Mouse (Mus musculus) cerebellum, adult 2 months (tissue): ENCODE measurements around the gene Myl6b. TPM values are rescaled to one million over a fixed set of nuclear protein-coding genes. Genes with fewer than 3 reads are reported as not detected.

Experiments
- DNase-seq, 2 experiments: peaks; one replicate each; pipeline ENCODE4 v3.0.0; 2021
- H3K27ac ChIP-seq: fragments of 200-500 bp; 2 replicates; pipeline ENCODE4 v1.5.1; 2012; ENCODE audit warnings: low read length, control low read depth, inconsistent platforms; ENCODE audit not compliant: insufficient read depth
- H3K27me3 ChIP-seq: fragments of 200-500 bp; 2 replicates; pipeline ENCODE4 v1.6.1; 2012; ENCODE audit warnings: inconsistent platforms, mild to moderate bottlenecking, low read length, moderate library complexity; ENCODE audit not compliant: control insufficient read depth, insufficient read depth
- H3K4me1 ChIP-seq: fragments of 200-500 bp; 2 replicates; pipeline ENCODE4 v1.6.1; 2011; ENCODE audit warnings: low read length; ENCODE audit not compliant: control insufficient read depth, insufficient read depth
- H3K4me3 ChIP-seq: fragments of 200-500 bp; replicated peaks from 2 replicates; pipeline ENCODE3; 2011; ENCODE audit warnings: mild to moderate bottlenecking, low read depth, low read length, control low read depth; ENCODE audit not compliant: insufficient read depth
- CTCF ChIP-seq: fragments of 200-500 bp; IDR thresholded peaks from 2 replicates; pipeline ENCODE4 v1.5.1; 2011; ENCODE audit warnings: low read depth, mild to moderate bottlenecking, control low read depth, low read length, moderate library complexity, borderline replicate concordance; ENCODE audit not compliant: insufficient read depth
- POLR2A ChIP-seq: fragments of 200-500 bp; IDR thresholded peaks from 2 replicates; pipeline ENCODE4 v1.6.1; 2011; ENCODE audit warnings: low read length, control low read depth, borderline replicate concordance; ENCODE audit not compliant: insufficient read depth
- WGBS: fragments of 180-500 bp; shearing (Covaris S2); methylation state at CpG from one replicate; pipeline ENCODE4 v1.1.7; 2018; 5-methylcytosine and 5-hydroxymethylcytosine counted together
- polyA plus RNA-seq: library from polyadenylated mRNA; depleted of rRNA; stranded (reverse); fragments of >200 nt; gene quantifications from 2 replicates; pipeline ENCODE4 v1.2.3, GENCODE M21; 2012

Myl6b gene
- polyA plus RNA-seq, 1 experiment: 36.1 TPM

DNA sequence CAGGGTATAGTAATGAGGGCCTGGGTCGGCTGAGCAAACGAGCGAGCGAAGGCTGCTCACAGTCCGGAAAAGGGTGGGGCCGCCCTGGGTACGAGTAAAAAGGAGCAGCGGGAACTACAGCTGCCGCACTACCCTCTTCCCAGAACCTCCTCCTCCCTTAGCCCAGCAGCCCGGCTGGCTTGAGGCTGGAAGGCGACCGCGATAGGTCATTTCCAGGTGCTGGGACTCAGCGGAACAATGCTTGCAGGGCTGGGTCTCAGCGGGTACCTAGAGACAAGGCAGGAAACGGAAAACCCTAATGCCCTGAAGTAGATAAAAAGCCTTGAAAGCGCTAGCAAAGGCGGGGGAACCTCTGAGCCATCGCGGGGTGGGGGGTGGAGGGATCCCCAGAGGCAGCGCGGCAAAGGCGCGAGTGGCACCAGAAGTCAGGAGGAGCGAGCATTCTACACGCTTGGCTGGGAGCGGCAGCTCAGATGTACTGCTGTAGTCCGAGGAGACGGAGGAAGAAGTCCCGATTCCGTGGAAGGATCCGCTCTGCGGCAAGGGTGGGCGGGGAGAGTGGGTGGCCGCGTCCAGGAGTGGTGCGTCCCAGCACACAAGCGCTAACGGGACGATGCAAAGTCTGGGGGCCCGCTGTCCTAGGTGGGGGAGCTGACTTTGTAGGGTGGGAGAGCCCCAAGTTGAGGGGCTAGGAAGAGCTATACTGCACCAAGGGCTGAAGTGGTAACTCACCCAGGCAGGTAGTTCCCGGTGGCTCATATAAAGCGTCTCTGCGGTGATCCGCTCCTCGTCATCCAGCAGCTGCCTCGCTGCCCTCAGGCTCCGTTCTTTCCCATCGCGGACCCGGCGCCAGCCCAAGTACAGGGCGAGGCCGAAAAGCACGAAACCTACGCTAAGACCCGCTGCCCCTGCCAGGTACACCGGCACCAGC, 26.5 kb upstream of the Myl6b start:
- peak; percentile 54 to 67 for DNase-seq
- H3K4me1 ChIP-seq: peaks cover 7% of the 10 kb centered on the region; the same call in 1 of the 2 replicates
- WGBS: under 1% methylated on average over 58 of the region's 58 CpGs

DNA sequence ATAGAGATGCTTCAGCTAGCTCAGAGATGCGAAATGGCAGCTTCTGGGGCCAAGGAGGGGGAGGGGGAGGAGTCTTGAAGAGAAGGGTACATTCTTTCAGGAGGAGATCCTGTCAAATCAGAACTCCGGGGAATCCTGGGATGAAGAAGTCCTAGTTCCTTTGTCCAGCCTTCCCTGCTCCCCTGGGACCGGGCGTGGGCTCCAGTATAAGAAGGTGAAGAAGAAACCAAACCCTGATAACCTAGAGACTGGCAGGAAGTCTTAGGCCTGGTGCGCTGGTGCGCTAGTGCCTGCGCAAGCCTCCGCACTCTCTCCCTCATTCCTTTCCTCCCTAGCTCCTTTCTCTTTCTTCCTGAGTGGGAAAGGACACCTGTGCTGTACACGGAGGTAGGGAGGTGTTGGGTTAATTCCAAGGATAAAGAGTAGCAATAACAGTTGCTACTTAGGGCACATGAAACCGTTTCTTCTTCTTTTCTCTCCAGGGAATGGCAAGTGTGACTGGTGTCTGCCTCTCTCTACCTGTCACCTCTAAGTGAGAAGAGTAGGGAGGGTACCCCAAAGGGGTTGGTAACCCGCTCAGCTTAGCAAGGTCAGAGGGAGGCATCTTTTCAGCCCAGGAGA, 25.7 kb upstream of the Myl6b start:
- Histone ChIP-seq H3K27ac (no peak overlapping the region), H3K27me3 (no peaks in the 10 kb centered on the region), H3K4me1 (peaks cover 10% of the 10 kb centered on the region)

More for the DNA sequence above, 26.5 kb upstream of the Myl6b start:
- peak overlapping the region; percentile 20; the same call in 1 of the 2 replicates for H3K27ac ChIP-seq
- TF ChIP-seq POLR2A (no peak), CTCF (no peak)
- H3K27me3 ChIP-seq: no peaks in the 10 kb centered on the region
- H3K4me3 ChIP-seq: peak overlapping the region; percentile 71

DNA sequence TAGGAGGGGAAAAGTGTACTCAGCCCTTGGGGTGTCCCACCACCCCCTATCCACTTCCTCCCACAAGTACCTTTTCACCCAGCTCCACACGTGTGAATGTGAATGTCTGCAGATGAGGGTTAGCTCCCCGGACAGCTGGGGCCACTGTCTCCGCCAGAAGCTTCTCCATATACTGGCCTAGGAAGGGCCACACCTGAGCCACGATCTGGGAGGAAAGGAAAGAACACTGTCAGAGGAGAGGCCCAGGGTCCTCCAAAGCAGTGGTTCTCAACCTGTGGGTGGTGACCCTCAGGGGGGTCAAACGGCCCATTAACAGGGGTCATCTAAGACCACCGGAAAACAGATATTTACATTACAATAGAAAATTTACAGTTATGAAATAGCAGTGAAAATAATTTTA, 23.9 kb upstream of the Myl6b start:
- DNase-seq: no peak
- peaks cover 11% of the 10 kb centered on the region for H3K4me1 ChIP-seq
- WGBS: 79% methylated on average over 6 of the region's 6 CpGs
- no peak overlapping the region for H3K27ac ChIP-seq
- H3K4me3 ChIP-seq: no peak overlapping the region
- TF ChIP-seq POLR2A: no peak
- no peak for TF ChIP-seq CTCF
- no peaks in the 10 kb centered on the region for H3K27me3 ChIP-seq

More for the DNA sequence above, 25.7 kb upstream of the Myl6b start:
- peak in 1 of 2 experiments; percentile 35 for DNase-seq
- H3K4me3 ChIP-seq: peak overlapping the region; percentile 71
- WGBS: 28% methylated on average over 11 of the region's 11 CpGs
- TF ChIP-seq POLR2A (no peak), CTCF (no peak)

DNA sequence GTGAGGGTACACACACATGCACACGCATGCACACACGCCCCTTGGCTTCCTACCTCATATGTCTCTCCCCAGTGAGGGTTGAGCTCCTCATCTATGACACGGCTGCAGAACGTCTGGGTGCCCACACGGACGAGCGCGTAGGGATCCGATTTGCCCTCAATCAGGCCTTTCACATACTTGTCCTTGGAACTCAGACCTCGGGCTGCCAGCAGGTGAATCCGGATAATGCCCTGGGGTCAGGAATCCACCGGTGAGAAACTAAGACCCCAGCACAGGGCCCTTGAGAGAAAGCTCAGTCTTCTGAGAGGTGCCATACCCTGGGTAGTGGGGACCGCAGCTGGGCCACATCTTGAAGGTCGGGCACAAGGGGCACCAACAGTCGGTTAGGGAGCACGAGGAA, 22.1 kb upstream of the Myl6b start:
- Histone ChIP-seq H3K27ac (no peak overlapping the region), H3K27me3 (no peaks in the 10 kb centered on the region), H3K4me3 (no peak overlapping the region), H3K4me1 (peaks cover 11% of the 10 kb centered on the region)
- DNase-seq: no peak
- WGBS: 84% methylated on average over 16 of the region's 16 CpGs
- TF ChIP-seq CTCF (no peak), POLR2A (no peak)

DNA sequence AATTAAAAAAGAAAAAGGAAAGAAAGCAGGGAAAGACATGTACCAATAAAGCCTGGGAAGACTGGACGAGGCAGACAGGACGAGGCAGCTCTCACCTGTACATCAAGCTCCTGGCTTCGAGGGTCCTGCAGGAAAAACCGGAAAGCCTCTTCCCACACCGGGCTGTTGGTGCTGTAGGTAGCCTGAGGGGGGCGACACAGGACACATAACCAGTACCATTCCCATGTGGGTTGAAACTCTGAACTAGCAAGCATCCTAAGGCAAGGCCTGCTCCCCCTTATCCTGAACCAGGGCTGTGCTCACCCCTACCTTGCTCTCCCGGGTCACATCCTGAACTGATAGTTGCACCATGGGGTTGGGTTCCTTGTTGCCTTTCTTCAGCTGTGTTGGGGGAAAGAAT, 20.3 kb upstream of the Myl6b start:
- peak; percentile 77 for TF ChIP-seq CTCF
- TF ChIP-seq POLR2A: no peak
- no peak overlapping the region for H3K27ac ChIP-seq
- no peaks in the 10 kb centered on the region for H3K27me3 ChIP-seq
- 60% methylated on average over 7 of the region's 7 CpGs for WGBS
- H3K4me3 ChIP-seq: no peak overlapping the region
- peaks cover 5% of the 10 kb centered on the region for H3K4me1 ChIP-seq
- peak; percentile 51 to 61 for DNase-seq

DNA sequence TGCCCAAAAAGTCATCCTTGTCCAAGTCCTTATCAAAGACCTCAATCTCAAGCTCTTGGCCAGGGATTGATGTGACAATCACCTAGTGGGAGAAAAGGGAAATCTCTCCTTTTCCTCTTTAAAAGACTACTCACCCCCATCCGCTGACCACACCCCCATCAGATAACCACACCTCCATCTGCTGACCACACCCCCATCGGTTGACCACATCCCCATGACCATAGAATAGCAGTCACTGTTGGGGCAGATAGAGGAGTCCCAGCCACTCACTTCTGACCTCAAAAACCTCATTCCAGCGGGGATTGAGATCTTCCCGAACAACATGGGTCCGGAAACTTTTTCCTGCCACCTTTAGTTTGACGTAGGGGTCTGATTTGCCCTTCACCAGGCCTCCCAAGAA, 18.2 kb upstream of the Myl6b start:
- H3K27ac ChIP-seq: no peak overlapping the region
- H3K4me3 ChIP-seq: no peak overlapping the region
- no peaks in the 10 kb centered on the region for H3K27me3 ChIP-seq
- 41% methylated on average over 6 of the region's 6 CpGs for WGBS
- peaks cover 5% of the 10 kb centered on the region; the same call in 1 of the 2 replicates for H3K4me1 ChIP-seq
- no peak for DNase-seq
- no peak for TF ChIP-seq POLR2A

DNA sequence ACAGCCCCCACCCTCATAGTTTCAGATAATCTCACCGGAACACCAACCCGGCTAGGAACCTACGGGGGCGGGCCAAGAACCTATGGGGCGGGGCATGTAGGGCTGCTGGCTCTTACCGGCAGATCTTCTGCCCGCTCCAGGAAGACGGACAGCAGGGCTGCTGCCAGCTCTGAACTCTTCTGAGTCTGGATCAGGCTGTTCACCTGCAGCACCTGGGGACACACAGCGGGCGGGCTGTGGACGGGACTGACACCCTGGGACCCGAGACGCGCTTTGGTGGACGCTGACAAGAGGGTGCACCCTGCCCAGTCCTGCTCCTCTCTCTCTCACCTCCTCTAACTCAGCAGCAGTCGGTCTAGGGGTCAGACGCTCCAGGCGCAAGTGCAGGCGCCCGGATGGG, 17.5 kb upstream of the Myl6b start:
- Histone ChIP-seq H3K27ac (no peak overlapping the region), H3K27me3 (no peaks in the 10 kb centered on the region), H3K4me1 (peaks cover 5% of the 10 kb centered on the region; the same call in 1 of the 2 replicates), H3K4me3 (no peak overlapping the region)
- no peak for DNase-seq
- TF ChIP-seq POLR2A (no peak), CTCF (no peak)
- WGBS: 53% methylated on average over 20 of the region's 20 CpGs

DNA sequence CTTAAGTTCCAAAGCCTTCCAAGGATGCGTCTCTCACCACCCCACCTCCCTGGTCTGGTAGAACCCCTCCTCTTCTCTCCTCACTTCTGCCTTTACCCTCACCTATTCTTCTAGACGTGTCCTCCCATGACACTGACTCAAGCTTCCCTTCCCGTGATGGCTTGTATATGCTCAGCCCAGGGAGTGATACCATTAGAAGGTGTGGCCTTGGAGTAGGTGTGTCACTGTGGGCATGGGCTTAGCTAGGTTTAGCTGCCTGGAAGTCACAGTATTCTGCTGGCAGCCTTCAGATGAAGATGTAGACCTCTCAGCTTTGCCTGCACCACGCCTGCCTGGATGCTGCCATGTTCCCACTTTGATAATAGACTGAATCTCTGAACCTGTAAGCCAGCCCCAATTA, 16.6 kb upstream of the Myl6b start:
- peaks cover 5% of the 10 kb centered on the region; the same call in 1 of the 2 replicates for H3K4me1 ChIP-seq
- TF ChIP-seq CTCF: no peak
- no peak for TF ChIP-seq POLR2A
- no peak for DNase-seq
- WGBS: 87% methylated on average over 4 of the region's 4 CpGs
- no peak overlapping the region for H3K4me3 ChIP-seq
- H3K27ac ChIP-seq: no peak overlapping the region
- no peaks in the 10 kb centered on the region for H3K27me3 ChIP-seq
